Mouse (Mus musculus) stomach, postnatal 0 days (tissue): ENCODE measurements around the gene Tmem121b. TPM values are rescaled to one million over a fixed set of nuclear protein-coding genes. Genes with fewer than 3 reads are reported as not detected.

Source experiments
- ATAC-seq: fragments of 200-750 bp; cut with Nextera tagmentation; 2 replicates; pipeline ENCODE4 v1.8.0; 2017; ENCODE audit not compliant: low FRiP score, low TSS enrichment
- DNase-seq: peaks from one replicate; pipeline ENCODE4 v3.0.0-alpha.2; 2016; ENCODE audit warnings: low spot score
- H3K27ac ChIP-seq: fragments of 300-500 bp; sonication (generic); replicated peaks from 2 replicates; pipeline ENCODE4 v1.5.1; 2014; ENCODE audit warnings: mild to moderate bottlenecking, control low read depth
- H3K27me3 ChIP-seq: fragments of 300-500 bp; sonication (generic); 2 replicates; pipeline ENCODE4 v1.6.1; 2014; ENCODE audit warnings: low read length; ENCODE audit not compliant: control insufficient read depth, insufficient read depth
- H3K36me3 ChIP-seq: fragments of 300-500 bp; sonication (generic); 2 replicates; pipeline ENCODE4 v1.6.1; 2014; ENCODE audit warnings: low read length, mixed read lengths; ENCODE audit not compliant: control insufficient read depth, insufficient read depth
- H3K4me1 ChIP-seq: fragments of 300-500 bp; sonication (generic); replicated peaks from 2 replicates; pipeline ENCODE4 v1.6.1; 2014; ENCODE audit warnings: antibody characterized with exemption; ENCODE audit not compliant: control insufficient read depth, insufficient read depth
- H3K4me2 ChIP-seq: fragments of 300-500 bp; sonication (generic); replicated peaks from 2 replicates; pipeline ENCODE4 v1.6.1; 2014; ENCODE audit warnings: low read depth, mild to moderate bottlenecking, control low read depth, moderate library complexity
- H3K4me3 ChIP-seq: fragments of 300-500 bp; sonication (generic); 2 replicates; pipeline ENCODE4 v1.5.1; 2014; ENCODE audit warnings: low read depth, low read length, control low read depth
- H3K9ac ChIP-seq: fragments of 300-500 bp; sonication (generic); 2 replicates; pipeline ENCODE4 v1.6.1; 2014; ENCODE audit warnings: mild to moderate bottlenecking, low read length, control low read depth, mixed read lengths
- H3K9me3 ChIP-seq: fragments of 300-500 bp; sonication (generic); 2 replicates; pipeline ENCODE4 v1.6.1; 2016; ENCODE audit warnings: low read length; ENCODE audit not compliant: control insufficient read depth
- CTCF ChIP-seq: IDR thresholded peaks from 2 replicates; pipeline ENCODE4 v1.5.1; 2016; ENCODE audit warnings: antibody characterized with exemption, low read depth, mild to moderate bottlenecking, moderate library complexity
- EP300 ChIP-seq: optimal IDR thresholded peaks from 2 replicates; pipeline ENCODE3; 2016; ENCODE audit warnings: antibody characterized with exemption
- WGBS: fragments of 180-500 bp; shearing (Covaris S2); extraction: QIAGEN DNeasy Blood & Tissue Kit; methylation state at CpG from one replicate; pipeline ENCODE4 v1.1.7; 2014; 5-methylcytosine and 5-hydroxymethylcytosine counted together
- polyA plus RNA-seq: library from polyadenylated mRNA; unstranded; fragments of >200 nt; fragmentation: Nextera tagmentation; extraction: Ambion mirVana; gene quantifications from 2 replicates; pipeline ENCODE4 v1.2.1, GENCODE M21; 2015

Tmem121b gene
- polyA plus RNA-seq, 1 experiment from 2014 or later = 0.02 TPM

DNA sequence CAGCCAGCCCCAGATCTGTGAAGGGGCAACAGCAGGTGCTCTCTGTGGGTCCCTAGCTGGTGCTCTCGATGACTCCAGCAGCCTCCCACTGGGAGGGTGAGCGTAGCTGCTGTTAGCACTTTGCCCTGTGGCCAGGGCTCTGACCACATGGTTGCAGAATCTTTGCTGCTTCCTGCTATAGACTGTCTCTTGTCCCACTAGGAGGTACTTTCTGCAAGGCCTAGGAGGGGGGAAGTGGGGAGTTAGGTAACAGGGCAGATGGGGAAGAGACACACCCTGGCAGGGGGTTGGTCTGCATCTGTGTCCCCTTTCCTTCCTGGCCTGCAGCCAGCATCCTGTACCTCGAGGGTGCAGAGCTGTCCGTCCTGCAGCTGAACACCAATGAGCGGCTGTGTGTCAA, 20.2 kb downstream of the Tmem121b start:
- Histone ChIP-seq H3K36me3 (no peaks in the 10 kb centered on the region; the same call in none of the 2 replicates), H3K27me3 (no peaks in the 10 kb centered on the region), H3K27ac (no peak overlapping the region), H3K9ac (no peak overlapping the region), H3K4me1 (no peaks in the 10 kb centered on the region), H3K4me3 (no peak overlapping the region), H3K4me2 (no peak overlapping the region), H3K9me3 (no peaks in the 10 kb centered on the region)
- TF ChIP-seq EP300 (no peak), CTCF (no peak)
- 49% methylated on average over 5 of the region's 5 CpGs for WGBS
- no peak for DNase-seq
- 0 out of 2 replicates have a peak, but pooled peaks have one; percentile 16 for ATAC-seq

DNA sequence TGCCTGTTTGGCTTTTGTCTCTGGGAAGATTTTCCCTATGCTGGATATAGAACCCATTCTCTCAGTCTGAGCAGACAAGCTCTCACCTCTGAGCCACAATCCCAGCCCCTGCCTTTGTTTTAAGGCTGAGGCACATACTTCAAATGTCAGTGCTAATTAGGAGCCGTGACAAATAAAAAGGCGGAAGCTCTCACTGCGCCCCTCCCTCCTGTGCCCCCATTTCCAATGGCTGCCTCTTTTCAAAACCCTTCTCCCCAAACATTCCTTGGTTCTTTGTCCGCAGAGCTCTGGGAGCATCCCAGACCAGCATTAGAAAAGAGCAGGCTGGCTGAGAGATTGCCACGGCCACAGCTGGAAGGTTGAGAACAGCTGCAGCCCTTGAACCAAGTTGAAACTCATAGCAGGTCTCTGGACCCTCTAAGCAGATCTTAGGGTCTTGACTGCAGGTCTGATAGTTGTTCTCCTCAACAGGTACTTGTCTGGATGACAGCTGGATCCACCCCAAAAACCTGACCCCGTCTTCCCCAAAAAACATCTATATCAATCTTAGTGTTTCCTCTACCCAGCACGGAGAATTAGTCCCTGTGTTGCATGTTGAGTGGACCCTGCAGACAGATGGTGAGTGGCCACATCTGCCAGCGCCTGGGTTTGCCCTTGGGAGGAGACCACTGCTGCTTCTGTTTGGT, 21.0 kb downstream of the Tmem121b start:
- H3K27ac ChIP-seq = no peak overlapping the region
- no peak overlapping the region for H3K4me3 ChIP-seq
- H3K9me3 ChIP-seq = no peaks in the 10 kb centered on the region
- no peak overlapping the region for H3K9ac ChIP-seq
- 46% methylated on average over 8 of the region's 8 CpGs for WGBS
- no peak for ATAC-seq
- no peak for DNase-seq
- no peak for TF ChIP-seq EP300
- H3K4me1 ChIP-seq = no peaks in the 10 kb centered on the region
- no peaks in the 10 kb centered on the region for H3K27me3 ChIP-seq
- H3K4me2 ChIP-seq = no peak overlapping the region
- H3K36me3 ChIP-seq = no peaks in the 10 kb centered on the region; the same call in 1 of the 2 replicates

DNA sequence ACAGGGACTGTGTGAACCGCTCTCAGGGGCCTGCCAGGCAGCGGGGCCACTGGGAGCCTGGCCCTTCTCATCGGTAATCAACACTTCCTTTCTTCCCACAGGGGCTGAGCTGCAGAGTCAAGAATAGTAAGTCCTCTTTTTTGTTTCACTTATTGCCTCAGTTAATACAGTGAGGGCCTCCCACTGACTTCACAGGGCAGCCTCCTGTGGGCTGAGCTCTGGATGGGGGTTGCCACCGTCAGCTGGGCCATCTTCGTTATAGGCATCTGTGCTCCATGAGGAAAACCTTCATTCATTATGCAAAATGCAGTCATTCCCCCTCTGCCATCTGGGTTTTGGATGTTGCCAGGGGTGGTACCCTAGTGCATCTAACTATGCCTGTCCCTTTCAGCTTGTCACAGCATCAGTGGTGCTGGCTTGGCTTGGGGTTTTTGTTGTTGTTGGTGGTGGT, 21.6 kb downstream of the Tmem121b start:
- ATAC-seq = no peak
- Histone ChIP-seq H3K9ac (no peak overlapping the region), H3K4me2 (no peak overlapping the region), H3K27ac (no peak overlapping the region), H3K27me3 (no peaks in the 10 kb centered on the region), H3K9me3 (no peaks in the 10 kb centered on the region), H3K4me3 (no peak overlapping the region), H3K36me3 (no peaks in the 10 kb centered on the region; the same call in 1 of the 2 replicates), H3K4me1 (no peaks in the 10 kb centered on the region)
- TF ChIP-seq CTCF (no peak), EP300 (no peak)
- 32% methylated on average over 5 of the region's 5 CpGs for WGBS
- DNase-seq = no peak

DNA sequence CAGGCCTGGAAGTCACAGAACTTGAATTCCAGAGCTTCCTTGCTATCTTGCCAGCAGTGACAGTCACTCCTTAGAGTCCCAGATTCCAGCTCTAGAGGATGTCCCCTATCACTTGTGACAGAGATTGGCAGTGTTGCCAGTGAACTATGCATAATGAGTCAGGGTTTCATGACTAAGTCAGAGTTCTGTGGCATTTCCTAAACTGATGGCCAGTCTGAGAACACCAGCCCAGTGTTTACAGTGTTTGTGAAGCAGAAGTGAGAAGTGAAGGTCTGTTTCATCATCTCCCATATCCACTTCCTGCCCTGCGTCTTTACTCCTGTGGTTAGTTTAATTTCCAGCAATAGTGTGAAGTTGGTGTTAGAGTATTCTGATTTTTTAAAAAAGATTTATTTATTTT, 22.9 kb downstream of the Tmem121b start:
- DNase-seq = no peak
- 62% methylated on average over 1 of the region's 1 CpGs for WGBS

DNA sequence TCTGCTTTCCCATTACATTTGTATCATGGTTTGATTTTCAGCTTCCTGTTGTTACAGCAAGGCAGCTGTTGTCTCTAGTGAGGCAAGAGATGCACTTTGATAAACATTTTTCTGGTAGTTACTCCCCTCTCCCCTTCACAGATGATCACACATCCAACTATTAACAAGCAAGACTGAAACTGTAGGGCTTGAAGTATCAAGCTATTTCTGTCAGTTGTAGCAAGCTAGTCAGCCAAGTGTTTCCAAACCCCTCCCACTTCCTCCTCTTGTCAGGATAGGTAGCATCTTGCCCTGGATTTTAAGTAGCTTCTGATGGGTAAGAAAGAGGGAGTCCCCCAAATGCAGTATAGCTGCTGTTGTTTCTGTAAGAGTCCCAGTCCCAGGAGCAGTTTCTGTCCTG, 23.8 kb downstream of the Tmem121b start:
- H3K9ac ChIP-seq = no peak overlapping the region
- no peak overlapping the region for H3K27ac ChIP-seq
- H3K4me3 ChIP-seq = no peak overlapping the region
- ATAC-seq (no peak), DNase-seq (no peak)
- no peak overlapping the region for H3K4me2 ChIP-seq
- no peaks in the 10 kb centered on the region for H3K9me3 ChIP-seq
- H3K27me3 ChIP-seq = no peaks in the 10 kb centered on the region
- no peaks in the 10 kb centered on the region for H3K36me3 ChIP-seq
- no peak for TF ChIP-seq CTCF
- no peak for TF ChIP-seq EP300
- H3K4me1 ChIP-seq = no peaks in the 10 kb centered on the region

More for the DNA sequence above, 22.9 kb downstream of the Tmem121b start:
- no peaks in the 10 kb centered on the region for H3K4me1 ChIP-seq
- H3K9ac ChIP-seq = no peak overlapping the region
- H3K27me3 ChIP-seq = no peaks in the 10 kb centered on the region
- no peak overlapping the region for H3K4me3 ChIP-seq
- ATAC-seq = 0 out of 2 replicates have a peak, but pooled peaks have one; percentile 13
- no peak overlapping the region for H3K27ac ChIP-seq
- no peak overlapping the region for H3K4me2 ChIP-seq
- TF ChIP-seq CTCF (no peak), EP300 (no peak)
- H3K9me3 ChIP-seq = no peaks in the 10 kb centered on the region
- no peaks in the 10 kb centered on the region for H3K36me3 ChIP-seq

DNA sequence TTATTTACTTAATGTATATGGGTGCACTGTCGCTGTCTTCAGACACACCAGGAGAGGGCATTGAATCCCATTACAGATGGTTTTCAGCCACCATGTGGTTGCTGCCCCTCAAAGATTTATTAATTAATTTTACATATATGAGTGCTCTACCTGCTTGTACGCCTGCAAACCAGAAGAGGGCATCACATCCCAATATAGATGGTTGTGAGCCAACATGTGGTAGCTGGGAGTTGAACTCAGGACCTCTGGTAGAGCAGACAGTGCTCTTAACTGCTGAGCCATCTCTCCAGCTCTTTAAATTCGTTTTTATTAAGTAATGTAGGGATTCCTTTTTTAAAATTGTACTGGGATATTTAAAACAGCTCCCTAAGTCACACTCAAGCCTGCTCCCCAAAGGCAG, 24.3 kb downstream of the Tmem121b start:
- 69% methylated on average over 3 of the region's 3 CpGs for WGBS
- no peak overlapping the region for H3K4me3 ChIP-seq
- TF ChIP-seq CTCF (peak; percentile 36), EP300 (no peak)
- H3K4me1 ChIP-seq = no peaks in the 10 kb centered on the region
- no peak for DNase-seq
- ATAC-seq = no peak
- no peaks in the 10 kb centered on the region for H3K27me3 ChIP-seq
- H3K36me3 ChIP-seq = no peaks in the 10 kb centered on the region
- H3K9ac ChIP-seq = no peak overlapping the region
- H3K27ac ChIP-seq = no peak overlapping the region
- H3K4me2 ChIP-seq = no peak overlapping the region
- H3K9me3 ChIP-seq = no peaks in the 10 kb centered on the region
